In the genomic region with DNA sequence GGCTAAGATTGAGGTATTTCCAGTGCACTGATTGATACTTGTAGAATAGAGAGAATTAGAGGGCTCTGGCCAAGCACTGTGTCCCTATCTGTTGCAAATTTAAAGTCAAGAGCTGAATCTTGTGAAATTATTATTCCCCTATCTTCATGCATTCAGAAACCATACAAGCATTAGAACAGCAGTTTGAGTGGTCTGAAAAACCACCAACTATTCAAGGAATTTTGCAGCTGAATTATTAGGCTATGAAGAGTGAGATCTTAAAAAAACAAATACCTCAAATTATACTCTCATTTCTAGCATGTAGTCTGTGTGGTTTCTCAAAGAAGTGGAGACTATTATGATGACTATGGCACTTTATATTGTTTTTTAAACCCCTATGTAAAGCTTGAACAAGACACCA, we compare ENCODE assay signal across 26 mouse cellular contexts.
"Had no signal": no experiment of that assay in that cellular context is flagged by ENCODE, and none has a peak within 500 bp of the region (broad histone marks: within the 10 kb centered on the region; RNA-seq: fewer than 3 reads in every experiment).

No protein-coding gene starts in this region.

- H3K27ac ChIP-seq: heart, adult 2 months; heart, embryonic 13.5 days; heart, embryonic 15.5 days; hindbrain, embryonic 13.5 days; hindbrain, embryonic 15.5 days; hindbrain, postnatal 0 days; kidney, embryonic 15.5 days; left cerebral cortex, adult 2 months; limb, embryonic 10.5 days; limb, embryonic 12.5 days had no signal

- DNase-seq: gastrocnemius, postnatal 14 days; gastrocnemius, postnatal 36 days; heart, adult 11 months; heart, adult 2 months; heart, postnatal 14 days; heart, postnatal 36 days; kidney, adult 11 months; kidney, adult 2 months; kidney, adult 9 months; kidney, postnatal 10 days; kidney, postnatal 25 days; kidney, postnatal 4 days; layer of hippocampus, adult 9-11 months; liver had no signal

- ATAC-seq: hindbrain, postnatal 0 days; intestine, embryonic 16.5 days had no signal

- H3K4me3 ChIP-seq: heart, adult 2 months; heart, embryonic 13.5 days; heart, embryonic 15.5 days; hindbrain, embryonic 13.5 days; hindbrain, embryonic 15.5 days; kidney, embryonic 15.5 days; left cerebral cortex, adult 2 months; limb, embryonic 10.5 days; limb, embryonic 12.5 days had no signal

- H3K27me3 ChIP-seq: heart, embryonic 13.5 days; heart, embryonic 15.5 days; hindbrain, embryonic 13.5 days; hindbrain, embryonic 15.5 days; kidney, embryonic 15.5 days; limb, embryonic 12.5 days had no signal

- H3K4me2 ChIP-seq: heart, embryonic 11.5 days; heart, embryonic 13.5 days; heart, embryonic 15.5 days; hindbrain, embryonic 13.5 days; hindbrain, embryonic 15.5 days; kidney, embryonic 15.5 days; limb, embryonic 12.5 days; liver, embryonic 11.5 days had no signal

- H3K4me1 ChIP-seq: heart, embryonic 13.5 days; heart, embryonic 15.5 days; hindbrain, embryonic 13.5 days; hindbrain, embryonic 15.5 days; kidney, embryonic 15.5 days; limb, embryonic 10.5 days; limb, embryonic 12.5 days had no signal

- H3K9me3 ChIP-seq: heart, embryonic 13.5 days; heart, embryonic 15.5 days; hindbrain, embryonic 13.5 days; hindbrain, embryonic 15.5 days; kidney, embryonic 15.5 days; limb, embryonic 10.5 days; limb, embryonic 12.5 days had no signal

- H3K9ac ChIP-seq: heart, embryonic 13.5 days; heart, embryonic 15.5 days; hindbrain, embryonic 13.5 days; hindbrain, embryonic 15.5 days; kidney, embryonic 15.5 days; limb, embryonic 12.5 days had no signal
